Mouse (Mus musculus): Measurements from ENCODE around the gene Cfap46. TPM values are rescaled to one million over a fixed set of nuclear protein-coding genes. Genes with fewer than 3 reads are reported as not detected.

Cfap46 gene
- polyA plus RNA-seq, 1 experiment from 2014 or later, result 1.4 TPM

DNA sequence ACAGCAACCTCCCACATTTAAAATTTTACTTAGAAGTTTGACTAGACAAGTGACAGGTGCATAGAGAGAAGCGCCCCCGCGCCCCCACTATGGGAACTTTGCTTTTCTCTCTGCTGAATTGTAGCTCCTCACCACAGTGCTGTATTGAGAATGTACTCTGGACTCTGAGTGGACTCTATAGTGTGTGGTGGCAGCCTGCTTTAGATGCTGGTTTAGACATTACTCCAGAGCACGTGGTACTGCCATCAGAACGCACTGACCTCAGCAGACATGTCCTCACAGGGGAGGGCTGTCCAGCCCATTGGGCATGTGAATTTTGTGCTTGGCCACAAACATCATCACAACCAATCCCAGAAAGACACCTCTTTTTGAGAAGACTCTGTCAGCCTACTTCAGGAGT, 112.8 kb downstream of the Cfap46 start:
- H3K4me3 ChIP-seq, result no peak overlapping the region
- no peaks in the 10 kb centered on the region for H3K9me3 ChIP-seq (replicated peaks)
- no peak overlapping the region for H3K9ac ChIP-seq
- peaks cover 10% of the 10 kb centered on the region; the same call in 1 of the 2 replicates for H3K27me3 ChIP-seq
- H3K27ac ChIP-seq, result no peak overlapping the region
- ATAC-seq, result no peak
- H3K4me1 ChIP-seq, result peaks cover 5% of the 10 kb centered on the region; the same call in 1 of the 2 replicates
- H3K36me3 ChIP-seq (ENCODE audit: poor library complexity, severe bottlenecking), result no peaks in the 10 kb centered on the region
- no peak overlapping the region for H3K4me2 ChIP-seq
- 96% methylated on average over 5 of the region's 5 CpGs for WGBS

GRCm38 (mm10) chr7:139566533-139566932, 117.1 kb downstream of the Cfap46 start:
- H3K9ac ChIP-seq, result no peak overlapping the region
- no peak for ATAC-seq
- no peak overlapping the region for H3K4me3 ChIP-seq
- peaks cover 10% of the 10 kb centered on the region; the same call in 1 of the 2 replicates for H3K27me3 ChIP-seq
- WGBS, result 83% methylated on average over 8 of the region's 8 CpGs
- H3K4me1 ChIP-seq, result peaks cover 5% of the 10 kb centered on the region; the same call in 1 of the 2 replicates
- no peaks in the 10 kb centered on the region; the same call in 1 of the 2 replicates for H3K36me3 ChIP-seq (ENCODE audit: poor library complexity, severe bottlenecking)
- no peak overlapping the region for H3K4me2 ChIP-seq
- H3K9me3 ChIP-seq (replicated peaks), result no peaks in the 10 kb centered on the region
- no peak overlapping the region for H3K27ac ChIP-seq

DNA sequence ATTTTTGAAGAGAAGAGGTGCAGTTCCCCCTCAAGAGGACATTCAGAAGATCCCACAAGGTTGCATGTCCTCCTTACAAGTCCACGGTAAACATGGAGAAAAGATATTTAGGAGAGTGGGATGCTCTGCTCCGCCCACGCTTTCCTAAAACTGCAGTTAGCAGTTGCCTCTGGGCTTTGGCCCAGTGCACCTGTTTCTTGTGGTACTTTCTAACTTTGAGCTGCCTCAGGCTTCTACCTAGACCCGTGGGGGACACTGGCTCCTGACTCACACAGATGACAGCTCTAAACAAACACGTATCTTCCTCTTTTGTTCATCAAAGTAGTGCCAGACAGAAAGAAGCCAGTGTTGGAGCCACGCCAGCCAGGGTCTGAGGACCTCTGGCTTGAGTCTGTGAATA, 117.6 kb downstream of the Cfap46 start:
- Histone ChIP-seq H3K9ac (no peak overlapping the region), H3K36me3 (ENCODE audit: poor library complexity, severe bottlenecking) (no peaks in the 10 kb centered on the region; the same call in 1 of the 2 replicates), H3K27ac (no peak overlapping the region), H3K4me3 (no peak overlapping the region), H3K4me2 (no peak overlapping the region), H3K4me1 (peaks cover 5% of the 10 kb centered on the region; the same call in 1 of the 2 replicates), H3K27me3 (peaks cover 15% of the 10 kb centered on the region; the same call in 1 of the 2 replicates), H3K9me3 (replicated peaks) (no peaks in the 10 kb centered on the region)
- 78% methylated on average over 6 of the region's 6 CpGs for WGBS
- no peak for ATAC-seq

DNA sequence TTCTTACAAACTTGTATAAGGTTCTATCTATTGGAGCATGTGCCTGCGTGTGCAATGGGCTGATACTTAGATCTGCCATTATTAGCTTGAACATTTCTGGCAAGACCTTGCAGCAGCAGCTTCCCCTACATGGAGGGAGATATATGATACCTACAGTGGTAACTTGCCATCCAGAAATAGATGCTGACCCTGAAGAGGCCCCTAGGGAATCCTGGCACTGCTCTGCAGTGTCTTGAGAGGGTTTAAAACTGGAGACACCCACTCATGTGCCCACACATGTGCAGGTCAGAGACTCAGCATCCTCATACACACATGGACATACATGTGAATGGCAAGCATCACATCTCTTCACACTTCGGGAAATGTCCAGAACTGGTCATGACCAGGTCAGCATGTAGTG, 119.5 kb downstream of the Cfap46 start:
- H3K27ac ChIP-seq, result no peak overlapping the region
- H3K9me3 ChIP-seq (replicated peaks), result no peaks in the 10 kb centered on the region
- no peak overlapping the region for H3K4me2 ChIP-seq
- WGBS, result 94% methylated on average over 2 of the region's 2 CpGs
- H3K27me3 ChIP-seq, result peaks cover 26% of the 10 kb centered on the region
- no peak overlapping the region for H3K9ac ChIP-seq
- H3K36me3 ChIP-seq (ENCODE audit: poor library complexity, severe bottlenecking), result no peaks in the 10 kb centered on the region; the same call in 1 of the 2 replicates
- no peak for ATAC-seq
- no peak overlapping the region for H3K4me3 ChIP-seq
- H3K4me1 ChIP-seq, result peaks cover 5% of the 10 kb centered on the region; the same call in 1 of the 2 replicates

DNA sequence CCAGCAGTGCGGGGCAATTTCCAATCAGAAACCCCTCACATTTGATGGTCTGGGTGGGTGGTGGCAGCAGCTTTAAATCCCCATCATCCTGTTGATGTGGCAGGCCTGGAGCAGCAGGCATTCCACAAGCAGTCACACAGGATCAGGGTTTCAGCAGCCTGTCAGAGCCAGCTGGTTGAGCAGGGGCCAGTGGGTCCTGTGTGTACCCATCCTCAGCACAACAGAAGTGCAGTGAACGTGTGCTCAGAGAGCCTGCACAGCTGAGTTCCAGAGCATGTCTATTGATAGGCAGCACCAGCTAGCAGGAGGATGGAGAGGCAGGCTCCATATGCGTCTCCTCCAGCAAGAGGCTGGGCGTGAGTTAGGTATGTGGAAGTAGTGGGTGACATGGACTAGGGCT, 120.2 kb downstream of the Cfap46 start:
- Histone ChIP-seq H3K4me3 (no peak overlapping the region), H3K9ac (no peak overlapping the region), H3K9me3 (replicated peaks) (no peaks in the 10 kb centered on the region), H3K36me3 (ENCODE audit: poor library complexity, severe bottlenecking) (no peaks in the 10 kb centered on the region; the same call in 1 of the 2 replicates), H3K27me3 (peaks cover 28% of the 10 kb centered on the region), H3K4me1 (peaks cover 5% of the 10 kb centered on the region; the same call in 1 of the 2 replicates), H3K4me2 (no peak overlapping the region), H3K27ac (no peak overlapping the region)
- WGBS, result 77% methylated on average over 4 of the region's 4 CpGs
- no peak for ATAC-seq

GRCm38 (mm10) chr7:139559659-139560058, 124.0 kb downstream of the Cfap46 start:
- Histone ChIP-seq H3K4me3 (no peak overlapping the region), H3K9me3 (replicated peaks) (no peaks in the 10 kb centered on the region), H3K36me3 (ENCODE audit: poor library complexity, severe bottlenecking) (no peaks in the 10 kb centered on the region; the same call in 1 of the 2 replicates), H3K4me1 (peaks cover 11% of the 10 kb centered on the region), H3K9ac (no peak overlapping the region), H3K4me2 (no peak overlapping the region), H3K27ac (no peak overlapping the region), H3K27me3 (peaks cover 43% of the 10 kb centered on the region)
- 92% methylated on average over 10 of the region's 10 CpGs for WGBS
- ATAC-seq, result no peak

DNA sequence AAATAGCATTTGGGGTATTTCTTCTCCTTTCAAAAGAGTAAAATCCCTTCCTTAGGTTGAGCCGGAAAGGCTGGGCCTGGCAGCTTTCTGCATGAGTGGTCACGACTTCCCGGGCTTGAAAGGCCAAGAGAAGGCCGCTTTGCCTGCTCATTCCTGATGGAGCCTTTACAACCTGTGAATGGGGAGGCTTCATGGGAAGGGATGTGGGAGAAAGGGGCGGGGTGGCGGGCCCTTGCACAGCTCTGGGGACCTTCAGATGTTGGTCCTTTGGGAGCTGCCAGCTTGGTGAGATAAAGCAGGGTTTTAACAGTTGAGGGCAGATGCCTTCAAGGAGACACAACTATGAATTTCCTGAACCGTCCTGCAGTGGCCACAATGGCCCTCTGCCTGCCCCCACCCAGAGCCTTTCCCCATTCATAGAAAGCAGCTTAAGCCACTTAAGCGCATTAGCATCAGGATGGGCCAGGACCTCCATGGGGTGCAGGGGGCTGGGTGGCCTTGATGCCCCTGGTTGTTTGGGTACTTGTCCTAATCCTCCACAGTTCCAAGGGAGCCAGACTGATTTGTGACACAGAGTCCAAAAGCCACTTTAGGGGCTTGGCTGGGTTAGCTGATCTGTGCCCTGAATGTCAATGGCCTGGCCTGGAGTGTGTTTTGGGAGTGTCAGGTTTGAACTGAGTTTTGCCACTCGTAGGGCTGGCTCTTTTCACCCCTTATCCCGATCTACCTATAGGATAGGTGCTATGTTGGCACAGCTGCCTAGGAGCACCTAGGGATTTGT, 126.7 kb downstream of the Cfap46 start:
- Histone ChIP-seq H3K27ac (no peak overlapping the region; the same call in 1 of the 2 replicates), H3K4me2 (no peak overlapping the region), H3K9ac (no peak overlapping the region), H3K36me3 (ENCODE audit: poor library complexity, severe bottlenecking) (no peaks in the 10 kb centered on the region), H3K9me3 (replicated peaks) (no peaks in the 10 kb centered on the region), H3K4me3 (no peak overlapping the region), H3K27me3 (peaks cover 55% of the 10 kb centered on the region), H3K4me1 (peaks cover 11% of the 10 kb centered on the region)
- 9% methylated on average over 10 of the region's 10 CpGs for WGBS
- ATAC-seq, result no peak

DNA sequence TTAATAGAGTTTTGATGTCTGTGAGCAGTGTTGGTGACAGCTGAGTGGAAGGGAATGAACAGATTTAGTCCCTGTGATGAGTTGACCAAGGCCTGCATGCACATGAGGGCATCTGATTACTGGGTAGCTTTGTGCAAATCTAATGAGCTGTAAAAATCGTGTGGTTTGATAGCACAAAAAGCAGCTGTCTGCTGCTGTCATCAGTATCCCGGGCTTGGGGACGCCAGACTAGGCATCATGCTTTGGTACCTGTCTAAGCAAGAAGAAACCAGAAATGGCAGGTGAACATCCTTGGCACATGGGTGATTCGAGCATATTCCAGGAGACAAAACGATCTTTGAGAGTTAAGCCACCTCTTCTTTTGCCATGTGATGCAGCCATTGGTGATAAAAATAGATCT, 127.3 kb downstream of the Cfap46 start:
- Histone ChIP-seq H3K9ac (no peak overlapping the region), H3K9me3 (replicated peaks) (no peaks in the 10 kb centered on the region), H3K4me1 (peaks cover 11% of the 10 kb centered on the region), H3K27me3 (peaks cover 58% of the 10 kb centered on the region), H3K36me3 (ENCODE audit: poor library complexity, severe bottlenecking) (no peaks in the 10 kb centered on the region), H3K4me3 (no peak overlapping the region), H3K27ac (no peak overlapping the region; the same call in 1 of the 2 replicates), H3K4me2 (no peak overlapping the region)
- WGBS, result 12% methylated on average over 5 of the region's 5 CpGs
- no peak for ATAC-seq

DNA sequence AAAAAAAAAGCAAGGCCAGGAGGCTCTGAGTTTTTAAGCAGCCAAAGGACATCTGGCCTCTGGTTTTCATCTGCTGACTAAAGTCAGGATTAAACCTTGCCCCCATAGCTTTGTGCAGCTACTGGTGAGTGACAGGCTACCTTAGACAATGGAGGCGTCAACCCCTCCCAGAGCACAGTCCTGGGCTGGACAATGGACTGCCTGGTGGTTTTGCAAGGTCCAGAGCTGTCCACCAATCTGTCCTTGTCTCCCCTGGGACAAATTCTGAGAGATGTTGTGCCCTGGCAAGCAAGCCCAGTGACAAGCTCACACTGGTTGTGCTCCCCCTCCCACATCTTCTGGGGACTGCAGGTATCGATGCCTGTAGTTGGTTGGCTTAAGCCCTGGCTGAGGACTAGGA, 132.1 kb downstream of the Cfap46 start:
- Histone ChIP-seq H3K4me3 (no peak overlapping the region), H3K27ac (no peak overlapping the region), H3K27me3 (peaks cover 73% of the 10 kb centered on the region), H3K9ac (no peak overlapping the region), H3K4me2 (no peak overlapping the region), H3K36me3 (ENCODE audit: poor library complexity, severe bottlenecking) (no peaks in the 10 kb centered on the region), H3K4me1 (peaks cover 4% of the 10 kb centered on the region), H3K9me3 (replicated peaks) (no peaks in the 10 kb centered on the region)
- ATAC-seq, result no peak
- WGBS, result 35% methylated on average over 2 of the region's 2 CpGs

Other genes with a start within 250 kb of the Cfap46 start
- 2.1 and 3.3 TPM in 2 replicates for gene Nkx6-2, start 101.0 kb downstream of the Cfap46 start, polyA plus RNA-seq (2015; fragmentation: Nextera tagmentation; extraction: Ambion mirVana)
- 12.7 and 13.7 TPM in 2 replicates for gene Adgra1, start 150.4 kb upstream of the Cfap46 start, polyA plus RNA-seq (2015; fragmentation: Nextera tagmentation; extraction: Ambion mirVana)
- 2.1 and 3.1 TPM in 2 replicates for gene Kndc1, start 210.9 kb upstream of the Cfap46 start, polyA plus RNA-seq (2015; fragmentation: Nextera tagmentation; extraction: Ambion mirVana)